Mouse (Mus musculus): ENCODE measurements around the gene Lsm5. TPM values are rescaled to one million over a fixed set of nuclear protein-coding genes. Genes with fewer than 3 reads are reported as not detected.
A peak's percentile ranks its signal among the peaks of the same experiment; 100 is the strongest.

Lsm5 gene
- polyA plus RNA-seq, 1 experiment, result not detected

DNA sequence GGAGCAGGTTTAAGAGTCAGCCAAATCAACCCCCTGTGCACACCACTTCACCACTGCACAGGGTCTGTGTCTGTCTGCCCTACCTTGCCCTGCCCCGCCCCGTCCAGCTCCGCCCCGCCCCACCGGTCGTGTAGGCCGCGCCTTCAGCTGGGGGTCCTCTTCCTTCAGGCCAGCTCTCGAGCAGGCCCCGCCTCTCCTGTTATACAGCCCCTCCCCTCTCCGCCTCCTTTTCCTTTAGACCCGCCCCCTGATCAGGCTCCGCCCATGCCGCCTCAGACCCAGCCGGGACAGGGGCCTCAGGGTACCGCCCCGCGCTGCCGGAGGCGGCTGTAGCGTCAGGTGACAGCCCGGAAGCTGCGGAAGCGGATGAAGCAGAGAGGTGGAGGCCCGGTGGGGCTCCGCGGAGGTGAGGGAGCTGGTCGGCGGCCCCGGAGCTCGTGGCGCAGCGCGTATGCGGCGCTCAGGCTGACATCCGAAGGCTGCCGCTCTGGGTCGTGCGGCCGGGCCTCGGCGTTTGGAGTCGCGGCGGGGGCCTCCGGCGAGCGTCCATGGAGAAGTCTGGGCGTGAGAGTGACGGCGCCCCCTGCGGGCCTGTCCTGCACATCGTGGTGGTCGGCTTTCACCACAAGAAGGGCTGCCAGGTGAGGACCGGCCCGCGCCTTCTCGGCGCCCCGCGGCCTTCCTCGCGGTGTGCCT lies 10.2 kb upstream of the Lsm5 start, which contains the start of gene Avl9:
Gene Avl9 (plus strand): TSS at position 326 of the 696 bp plus-strand sequence.
- H3K27ac ChIP-seq (ENCODE audit: insufficient read depth, low read depth, low read length), result peak within 1 kb of the TSS; percentile 79
- WGBS, result under 1% methylated on average over 63 of the region's 64 CpGs
- no peaks in the 10 kb centered on the region for H3K36me3 ChIP-seq (ENCODE audit: control insufficient read depth, insufficient read depth, low read length)
- H3K4me1 ChIP-seq (ENCODE audit: control insufficient read depth, insufficient read depth, insufficient read length, low read length), result peaks cover 4% of the 10 kb centered on the region; the same call in 1 of the 2 replicates
- peak; percentile 55; the same call in 1 of the 2 replicates for TF ChIP-seq CTCF (IDR thresholded peaks at IDR 0.05; ENCODE audit: extremely low read depth, insufficient read length, insufficient replicate concordance, low read depth, low read length)
- peak; percentile 88 for TF ChIP-seq POLR2A (IDR thresholded peaks at IDR 0.05; ENCODE audit: low read depth, low read length)
- peak within 1 kb of the TSS; percentile 96 for H3K4me3 ChIP-seq (ENCODE audit: low read depth, low read length)
- no peaks in the 10 kb centered on the region for H3K27me3 ChIP-seq (ENCODE audit: control insufficient read depth, insufficient read depth, low read length)

GRCm38 (mm10) chr6:56714186-56714573 lies 9.7 kb upstream of the Lsm5 start:
- WGBS, result 23% methylated on average over 7 of the region's 7 CpGs
- Histone ChIP-seq H3K27me3 (ENCODE audit: control insufficient read depth, insufficient read depth, low read length) (no peaks in the 10 kb centered on the region), H3K4me1 (ENCODE audit: control insufficient read depth, insufficient read depth, insufficient read length, low read length) (peaks cover 4% of the 10 kb centered on the region; the same call in 1 of the 2 replicates), H3K36me3 (ENCODE audit: control insufficient read depth, insufficient read depth, low read length) (no peaks in the 10 kb centered on the region), H3K4me3 (ENCODE audit: low read depth, low read length) (peak overlapping the region; percentile 53), H3K27ac (ENCODE audit: insufficient read depth, low read depth, low read length) (no peak overlapping the region)
- TF ChIP-seq CTCF (IDR thresholded peaks at IDR 0.05; ENCODE audit: extremely low read depth, insufficient read length, insufficient replicate concordance, low read depth, low read length), result no peak
- no peak for TF ChIP-seq POLR2A (IDR thresholded peaks at IDR 0.05; ENCODE audit: low read depth, low read length)

- TF ChIP-seq CTCF (IDR thresholded peaks at IDR 0.05; ENCODE audit: extremely low read depth, insufficient read length, insufficient replicate concordance, low read depth, low read length), result no peak
- TF ChIP-seq POLR2A (IDR thresholded peaks at IDR 0.05; ENCODE audit: low read depth, low read length), result no peak
- H3K4me1 ChIP-seq (ENCODE audit: control insufficient read depth, insufficient read depth, insufficient read length, low read length), result no peaks in the 10 kb centered on the region
- no peak overlapping the region for H3K27ac ChIP-seq (ENCODE audit: insufficient read depth, low read depth, low read length)
- no peak overlapping the region for H3K4me3 ChIP-seq (ENCODE audit: low read depth, low read length)
- 69% methylated on average over 4 of the region's 4 CpGs for WGBS
- no peaks in the 10 kb centered on the region for H3K36me3 ChIP-seq (ENCODE audit: control insufficient read depth, insufficient read depth, low read length)
- H3K27me3 ChIP-seq (ENCODE audit: control insufficient read depth, insufficient read depth, low read length), result no peaks in the 10 kb centered on the region
Measured at GRCm38 (mm10) chr6:56692445-56692844, 12.1 kb downstream of the Lsm5 start.

GRCm38 (mm10) chr6:56691205-56691604 lies 13.3 kb downstream of the Lsm5 start:
- Histone ChIP-seq H3K4me1 (ENCODE audit: control insufficient read depth, insufficient read depth, insufficient read length, low read length) (no peaks in the 10 kb centered on the region), H3K4me3 (ENCODE audit: low read depth, low read length) (no peak overlapping the region), H3K27ac (ENCODE audit: insufficient read depth, low read depth, low read length) (no peak overlapping the region), H3K27me3 (ENCODE audit: control insufficient read depth, insufficient read depth, low read length) (no peaks in the 10 kb centered on the region), H3K36me3 (ENCODE audit: control insufficient read depth, insufficient read depth, low read length) (no peaks in the 10 kb centered on the region)
- TF ChIP-seq CTCF (IDR thresholded peaks at IDR 0.05; ENCODE audit: extremely low read depth, insufficient read length, insufficient replicate concordance, low read depth, low read length) (peak; percentile 85; the same call in 1 of the 2 replicates), POLR2A (IDR thresholded peaks at IDR 0.05; ENCODE audit: low read depth, low read length) (no peak)
- WGBS, result 4% methylated on average over 2 of the region's 2 CpGs

DNA sequence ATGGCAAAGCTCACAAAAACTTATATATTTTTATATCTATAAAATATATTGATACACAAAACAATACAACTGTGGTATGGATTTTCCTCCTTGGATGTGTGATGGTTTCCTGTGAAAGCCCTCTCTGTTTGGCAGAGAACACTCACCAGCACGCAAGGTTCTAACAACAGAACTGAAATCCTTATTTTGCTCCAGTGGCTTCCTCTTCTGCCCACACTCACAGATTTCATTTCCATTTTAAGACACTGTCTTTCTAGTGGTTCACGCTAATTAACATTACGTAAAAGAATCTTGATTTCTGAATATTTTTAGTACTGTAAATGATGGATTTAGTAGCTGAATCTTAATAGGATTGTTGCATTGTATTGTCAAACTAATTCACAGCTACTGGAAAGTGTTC lies 16.3 kb downstream of the Lsm5 start:
- Histone ChIP-seq H3K4me1 (ENCODE audit: control insufficient read depth, insufficient read depth, insufficient read length, low read length) (no peaks in the 10 kb centered on the region), H3K27me3 (ENCODE audit: control insufficient read depth, insufficient read depth, low read length) (no peaks in the 10 kb centered on the region), H3K27ac (ENCODE audit: insufficient read depth, low read depth, low read length) (no peak overlapping the region), H3K4me3 (ENCODE audit: low read depth, low read length) (no peak overlapping the region), H3K36me3 (ENCODE audit: control insufficient read depth, insufficient read depth, low read length) (no peaks in the 10 kb centered on the region)
- TF ChIP-seq POLR2A (IDR thresholded peaks at IDR 0.05; ENCODE audit: low read depth, low read length), result no peak
- TF ChIP-seq CTCF (IDR thresholded peaks at IDR 0.05; ENCODE audit: extremely low read depth, insufficient read length, insufficient replicate concordance, low read depth, low read length), result no peak
- 91% methylated on average over 3 of the region's 3 CpGs for WGBS

DNA sequence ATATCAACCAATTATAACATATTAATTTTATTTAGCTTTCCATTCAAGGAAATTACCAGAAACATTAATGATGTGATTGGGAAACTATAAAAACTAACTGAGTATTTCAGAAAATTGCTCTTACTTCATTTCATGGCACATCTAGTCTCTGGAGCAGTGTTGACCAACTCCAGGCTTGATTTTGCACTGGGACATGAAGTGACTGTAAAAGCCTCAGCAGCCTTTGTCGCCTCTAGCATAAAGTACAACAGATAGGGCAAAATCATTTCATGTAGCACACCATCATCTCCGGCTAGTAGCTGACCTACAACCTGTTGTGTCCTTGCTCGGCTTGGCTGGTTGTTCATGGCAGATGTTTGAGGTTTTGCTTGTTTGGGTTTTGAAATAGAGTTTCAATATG lies 40.1 kb downstream of the Lsm5 start:
- H3K4me1 ChIP-seq (ENCODE audit: control insufficient read depth, insufficient read depth, insufficient read length, low read length), result no peaks in the 10 kb centered on the region
- H3K36me3 ChIP-seq (ENCODE audit: control insufficient read depth, insufficient read depth, low read length), result no peaks in the 10 kb centered on the region
- H3K27me3 ChIP-seq (ENCODE audit: control insufficient read depth, insufficient read depth, low read length), result no peaks in the 10 kb centered on the region
- WGBS, result 87% methylated on average over 3 of the region's 3 CpGs
- H3K27ac ChIP-seq (ENCODE audit: insufficient read depth, low read depth, low read length), result no peak overlapping the region
- H3K4me3 ChIP-seq (ENCODE audit: low read depth, low read length), result no peak overlapping the region
- no peak for TF ChIP-seq CTCF (IDR thresholded peaks at IDR 0.05; ENCODE audit: extremely low read depth, insufficient read length, insufficient replicate concordance, low read depth, low read length)
- TF ChIP-seq POLR2A (IDR thresholded peaks at IDR 0.05; ENCODE audit: low read depth, low read length), result no peak

DNA sequence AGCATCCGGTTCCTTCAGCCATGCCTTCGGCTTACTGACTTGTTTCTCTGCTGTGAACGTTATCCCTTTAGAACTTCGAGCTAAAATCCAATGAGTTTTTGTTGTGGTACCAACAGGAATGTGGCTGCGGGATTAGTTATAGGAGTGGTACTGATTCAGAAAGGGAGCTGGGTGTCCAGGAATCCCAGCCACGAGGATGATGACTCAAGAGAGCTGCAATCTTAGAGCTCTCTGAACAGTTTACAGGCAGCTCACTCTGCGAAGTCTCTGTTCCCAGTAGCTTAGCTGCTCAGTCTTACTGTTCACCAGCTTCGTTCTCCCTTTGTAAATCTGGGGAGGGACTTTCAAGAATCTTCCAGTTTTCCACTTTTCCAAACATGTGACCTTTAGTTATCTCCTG lies 49.1 kb downstream of the Lsm5 start:
- Histone ChIP-seq H3K36me3 (ENCODE audit: control insufficient read depth, insufficient read depth, low read length) (no peaks in the 10 kb centered on the region), H3K4me3 (ENCODE audit: low read depth, low read length) (no peak overlapping the region), H3K4me1 (ENCODE audit: control insufficient read depth, insufficient read depth, insufficient read length, low read length) (peaks cover 4% of the 10 kb centered on the region), H3K27ac (ENCODE audit: insufficient read depth, low read depth, low read length) (no peak overlapping the region), H3K27me3 (ENCODE audit: control insufficient read depth, insufficient read depth, low read length) (peaks cover 6% of the 10 kb centered on the region)
- TF ChIP-seq POLR2A (IDR thresholded peaks at IDR 0.05; ENCODE audit: low read depth, low read length) (no peak), CTCF (IDR thresholded peaks at IDR 0.05; ENCODE audit: extremely low read depth, insufficient read length, insufficient replicate concordance, low read depth, low read length) (no peak)
- 82% methylated on average over 8 of the region's 8 CpGs for WGBS

Data from small intestine, adult 2 months (tissue).